ENCODE assay signal across 9 mouse cellular contexts in the genomic region with DNA sequence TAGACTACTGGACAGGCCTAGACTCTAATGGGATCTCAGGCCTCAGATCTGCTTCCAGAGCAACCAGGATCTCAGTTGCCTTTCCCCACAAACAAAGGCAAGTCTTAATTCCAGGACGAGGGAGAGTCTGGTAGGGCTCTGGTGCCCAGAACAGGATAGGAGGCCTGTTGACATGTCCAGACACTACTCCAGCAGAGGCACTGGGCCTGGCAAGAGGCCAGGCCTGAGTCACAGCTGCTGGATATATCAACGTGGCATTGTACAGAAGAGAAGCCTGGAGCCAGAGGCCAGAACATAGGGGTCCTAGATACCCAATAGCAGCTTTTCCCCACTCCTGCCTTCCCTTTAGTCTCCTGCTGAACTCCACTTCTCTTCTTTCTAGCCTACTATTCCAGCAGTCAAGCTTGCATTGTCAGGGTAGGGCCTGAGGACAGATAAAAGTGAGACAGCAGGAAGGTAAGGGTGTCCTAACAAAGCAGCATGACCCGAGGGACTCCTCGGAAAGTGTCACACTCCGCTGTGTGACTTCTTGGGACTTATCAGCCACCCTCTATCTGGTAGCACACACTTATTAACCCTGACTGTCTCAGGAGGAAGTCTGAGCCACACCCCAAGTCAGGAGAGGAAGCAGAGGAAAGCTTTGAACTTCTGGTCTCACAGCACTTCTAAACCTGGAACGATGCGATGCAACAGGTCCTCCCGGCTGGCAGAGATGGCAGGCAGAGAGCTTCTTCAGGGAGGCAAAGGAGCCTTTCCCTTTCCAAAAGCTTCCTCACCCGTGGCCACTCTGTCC. TPM values are rescaled to one million over a fixed set of nuclear protein-coding genes. Genes with fewer than 3 reads are reported as not detected.
A peak's percentile ranks its signal among the peaks of the same experiment; 100 is the strongest.
DNase-seq lines count a peak whose midpoint lies in the region; ATAC-seq and TF ChIP-seq lines count a peak whose summit lies in the region.
"Had no signal": no experiment of that assay in that cellular context is flagged by ENCODE, and none has a peak within 500 bp of the region (broad histone marks: within the 10 kb centered on the region; RNA-seq: fewer than 3 reads in every experiment).

No protein-coding gene starts in this region.

- peak overlapping the region; percentile 9 for H3K4me2 ChIP-seq in heart, embryonic 11.5 days
- H3K4me2 ChIP-seq in midbrain, postnatal 0 days (ENCODE audit: low read depth, low read length, poor library complexity, severe bottlenecking), result no peak overlapping the region

- no peaks in the 10 kb centered on the region for H3K36me3 ChIP-seq in heart, embryonic 11.5 days (ENCODE audit: control insufficient read depth, insufficient read depth, low read length)
- peaks cover 4% of the 10 kb centered on the region; the same call in 1 of the 2 replicates for H3K36me3 ChIP-seq in midbrain, postnatal 0 days (ENCODE audit: insufficient read depth, low read length)

- TF ChIP-seq CTCF in midbrain, postnatal 0 days (IDR thresholded peaks at IDR 0.05), result no peak

- no peaks in the 10 kb centered on the region for H3K27me3 ChIP-seq in heart, embryonic 11.5 days (ENCODE audit: control insufficient read depth, insufficient read depth, low read length)
- no peaks in the 10 kb centered on the region for H3K27me3 ChIP-seq in midbrain, postnatal 0 days (ENCODE audit: insufficient read depth, low read length)

- WGBS in heart, embryonic 11.5 days (ENCODE audit: insufficient replicate concordance), result 34% methylated on average over 9 of the region's 9 CpGs
- WGBS in midbrain, postnatal 0 days, result 66% methylated on average over 9 of the region's 9 CpGs

- H3K4me3 ChIP-seq in heart, embryonic 11.5 days (ENCODE audit: low read depth, low read length), result no peak overlapping the region
- no peak overlapping the region for H3K4me3 ChIP-seq in midbrain, postnatal 0 days (ENCODE audit: low read depth, low read length)

- peak overlapping the region; percentile 71 for H3K9ac ChIP-seq in heart, embryonic 11.5 days (ENCODE audit: low read depth, low read length)
- no peak overlapping the region for H3K9ac ChIP-seq in midbrain, postnatal 0 days (replicated peaks; ENCODE audit: low read length, poor library complexity, severe bottlenecking)

- no peak for ATAC-seq in CD4-positive, CD25-positive, alpha-beta regulatory T cell, adult 4 months
- no peak for ATAC-seq in heart, embryonic 11.5 days (replicated peaks; ENCODE audit: insufficient number of reproducible peaks, low FRiP score, low TSS enrichment)
- ATAC-seq in midbrain, postnatal 0 days (ENCODE audit: low FRiP score), result peak; percentile 50; the same call in 1 of the 2 replicates

- peaks cover 59% of the 10 kb centered on the region for H3K4me1 ChIP-seq in heart, embryonic 11.5 days (ENCODE audit: control insufficient read depth, insufficient read depth, low read length)
- peaks cover 6% of the 10 kb centered on the region; the same call in 1 of the 2 replicates for H3K4me1 ChIP-seq in midbrain, postnatal 0 days (ENCODE audit: insufficient read depth, low read length)

- H3K9me3 ChIP-seq in heart, embryonic 11.5 days (replicated peaks; ENCODE audit: control insufficient read depth, low read length), result no peaks in the 10 kb centered on the region
- H3K9me3 ChIP-seq in midbrain, postnatal 0 days (ENCODE audit: low read length), result no peaks in the 10 kb centered on the region

- DNase-seq in CD4-positive, CD25-positive, alpha-beta regulatory T cell, adult 2 months (ENCODE audit: low read depth, low spot score), result peak; percentile 41
- peak; percentile 82 for DNase-seq in urinary bladder, postnatal 14 days (ENCODE audit: low spot score)
- DNase-seq in urinary bladder, adult 2 months (ENCODE audit: low spot score), result no peak
- peak; percentile 41 to 46 for DNase-seq in layer of hippocampus, postnatal 36 days
- DNase-seq in midbrain, postnatal 0 days (ENCODE audit: low spot score), result peak; percentile 75
- no peak for DNase-seq in cerebellum, adult 8-10 months

- peak overlapping the region; percentile 96 for H3K27ac ChIP-seq in heart, embryonic 11.5 days (ENCODE audit: low read depth, low read length)
- H3K27ac ChIP-seq in midbrain, postnatal 0 days (ENCODE audit: low read depth, low read length), result no peak overlapping the region

RNA-seq across cellular contexts. Expression of a gene that starts 14.7 kb away (rescaled TPM):
- 1 to 10 TPM; 5.0 to 5.1 TPM for polyA plus RNA-seq in CD4-positive, CD25-positive, alpha-beta regulatory T cell, adult 4 months (2017; shearing (Covaris generic))
- 171 and 182 TPM in 2 replicates for polyA plus RNA-seq in urinary bladder, adult 2 months (2012; rRNA removed)
- 78.2 and 82.0 TPM in 2 replicates for polyA plus RNA-seq in heart, embryonic 11.5 days (2014; fragmentation: Nextera tagmentation; extraction: Ambion mirVana)
- 10 to 100 TPM; 32.6 to 34.3 TPM for total RNA-seq in layer of hippocampus, postnatal 36 days (2021)
- total RNA-seq in midbrain, postnatal 0 days (2014; rRNA removed), result 57.6 and 75.0 TPM in 2 replicates
- polyA plus RNA-seq in midbrain, postnatal 0 days (2015; fragmentation: Nextera tagmentation; extraction: Ambion mirVana), result 74.1 and 77.2 TPM in 2 replicates

RNA-seq across cellular contexts. Expression of a gene that starts 34.0 kb away (rescaled TPM):
- polyA plus RNA-seq in CD4-positive, CD25-positive, alpha-beta regulatory T cell, adult 4 months (2017; shearing (Covaris generic)), result 10 to 100 TPM; 17.6 to 32.8 TPM
- 63.2 and 63.3 TPM in 2 replicates for polyA plus RNA-seq in urinary bladder, adult 2 months (2012; rRNA removed)
- 0.80 and 0.92 TPM in 2 replicates for polyA plus RNA-seq in heart, embryonic 11.5 days (2014; fragmentation: Nextera tagmentation; extraction: Ambion mirVana)
- total RNA-seq in layer of hippocampus, postnatal 36 days (2021), result 10 to 100 TPM; 34.1 to 36.8 TPM
- total RNA-seq in midbrain, postnatal 0 days (2014; rRNA removed), result 52.6 and 62.0 TPM in 2 replicates
- polyA plus RNA-seq in midbrain, postnatal 0 days (2015; fragmentation: Nextera tagmentation; extraction: Ambion mirVana), result 42.1 and 44.2 TPM in 2 replicates

RNA-seq across cellular contexts. Expression of a gene that starts 37.2 kb away (rescaled TPM):
- 1 to 10 TPM in 1 of 2 experiments, under 1 TPM in 1; 0.60 to 1.5 TPM for polyA plus RNA-seq in CD4-positive, CD25-positive, alpha-beta regulatory T cell, adult 4 months (2017; shearing (Covaris generic))
- polyA plus RNA-seq in urinary bladder, adult 2 months (2012; rRNA removed), result 1.7 and 1.8 TPM in 2 replicates
- polyA plus RNA-seq in heart, embryonic 11.5 days (2014; fragmentation: Nextera tagmentation; extraction: Ambion mirVana), result 16.5 and 16.9 TPM in 2 replicates
- 1 to 10 TPM; 4.0 to 4.4 TPM for total RNA-seq in layer of hippocampus, postnatal 36 days (2021)
- total RNA-seq in midbrain, postnatal 0 days (2014; rRNA removed), result 56.9 and 58.2 TPM in 2 replicates
- 15.4 and 16.1 TPM in 2 replicates for polyA plus RNA-seq in midbrain, postnatal 0 days (2015; fragmentation: Nextera tagmentation; extraction: Ambion mirVana)

RNA-seq across cellular contexts. Expression of a gene that starts 53.1 kb away (rescaled TPM):
- not detected for polyA plus RNA-seq in CD4-positive, CD25-positive, alpha-beta regulatory T cell, adult 4 months (2017; shearing (Covaris generic))
- 135 and 174 TPM in 2 replicates for polyA plus RNA-seq in urinary bladder, adult 2 months (2012; rRNA removed)
- polyA plus RNA-seq in heart, embryonic 11.5 days (2014; fragmentation: Nextera tagmentation; extraction: Ambion mirVana), result 0.21 TPM in 1 of 2 replicates, not detected in the other
- under 1 TPM in 1 of 2 experiments, not detected in 1; 0.63 TPM for total RNA-seq in layer of hippocampus, postnatal 36 days (2021)
- total RNA-seq in midbrain, postnatal 0 days (2014; rRNA removed), result 0.60 TPM in 1 of 2 replicates, not detected in the other
- polyA plus RNA-seq in midbrain, postnatal 0 days (2015; fragmentation: Nextera tagmentation; extraction: Ambion mirVana), result 0.46 TPM in 1 of 2 replicates, not detected in the other
- total RNA-seq: hematopoietic stem cell, adult 5-6 weeks had no signal

RNA-seq across cellular contexts. Expression of a gene that starts 57.8 kb away (rescaled TPM):
- polyA plus RNA-seq in CD4-positive, CD25-positive, alpha-beta regulatory T cell, adult 4 months (2017; shearing (Covaris generic)), result 100 to 1,000 TPM; 197 to 234 TPM
- polyA plus RNA-seq in urinary bladder, adult 2 months (2012; rRNA removed), result 124 and 134 TPM in 2 replicates
- 86.9 and 110 TPM in 2 replicates for polyA plus RNA-seq in heart, embryonic 11.5 days (2014; fragmentation: Nextera tagmentation; extraction: Ambion mirVana)
- total RNA-seq in layer of hippocampus, postnatal 36 days (2021), result 100 to 1,000 TPM in 1 of 2 experiments, 10 to 100 TPM in 1; 91.0 to 111 TPM
- total RNA-seq in midbrain, postnatal 0 days (2014; rRNA removed), result 46.7 and 66.0 TPM in 2 replicates
- 187 and 205 TPM in 2 replicates for polyA plus RNA-seq in midbrain, postnatal 0 days (2015; fragmentation: Nextera tagmentation; extraction: Ambion mirVana)

Comparison
In these comparisons a context has a peak if more than half of its experiments do, and no peak if none do; other contexts are left out.
1. DNase-seq: peak in CD4-positive, CD25-positive, alpha-beta regulatory T cell, adult 2 months (single experiment), urinary bladder, postnatal 14 days (single experiment), layer of hippocampus, postnatal 36 days (2 of 2) and midbrain, postnatal 0 days (single experiment); none in urinary bladder, adult 2 months (single experiment) and cerebellum, adult 8-10 months (single experiment).
2. RNA of a gene that starts 14.7 kb away (polyA plus RNA-seq): 171 to 182 TPM in urinary bladder, adult 2 months, 78.2 to 82.0 TPM in heart, embryonic 11.5 days and 74.1 to 77.2 TPM in midbrain, postnatal 0 days; 5.0 to 5.1 TPM in CD4-positive, CD25-positive, alpha-beta regulatory T cell, adult 4 months; every median in the first group is over 10 times any median in the second.